Mouse (Mus musculus) liver, adult (tissue): ENCODE results near the gene Slc7a15.

ENCODE experiments used
- GATA4 ChIP-seq: IDR thresholded peaks from 2 replicates; pipeline ENCODE4 v1.6.1; 2014; ENCODE audit warnings: mild to moderate bottlenecking, low read length; ENCODE audit not compliant: insufficient replicate concordance

Slc7a15 gene

GRCm38 (mm10) chr12:8498148-8498571 is 100.7 kb downstream of the Slc7a15 start:
- TF ChIP-seq GATA4: no peak

GRCm38 (mm10) chr12:8497314-8497706 is 101.6 kb downstream of the Slc7a15 start:
- no peak for TF ChIP-seq GATA4

GRCm38 (mm10) chr12:8496679-8497313 is 102.1 kb downstream of the Slc7a15 start:
- TF ChIP-seq GATA4: no peak

- no peak for TF ChIP-seq GATA4
Observed at GRCm38 (mm10) chr12:8495881-8496678, 102.8 kb downstream of the Slc7a15 start.

- TF ChIP-seq GATA4: no peak
Observed at GRCm38 (mm10) chr12:8494675-8495074, 104.2 kb downstream of the Slc7a15 start.

GRCm38 (mm10) chr12:8493386-8493785 is 105.5 kb downstream of the Slc7a15 start:
- TF ChIP-seq GATA4: no peak

GRCm38 (mm10) chr12:8489098-8489497 is 109.8 kb downstream of the Slc7a15 start:
- no peak for TF ChIP-seq GATA4

- no peak for TF ChIP-seq GATA4
Observed at GRCm38 (mm10) chr12:8488652-8488980, 110.2 kb downstream of the Slc7a15 start.

GRCm38 (mm10) chr12:8487959-8488651 is 110.8 kb downstream of the Slc7a15 start:
- no peak for TF ChIP-seq GATA4

GRCm38 (mm10) chr12:8487281-8487680 is 111.6 kb downstream of the Slc7a15 start:
- no peak for TF ChIP-seq GATA4

- no peak for TF ChIP-seq GATA4
Observed at GRCm38 (mm10) chr12:8485247-8485646, 113.6 kb downstream of the Slc7a15 start.

GRCm38 (mm10) chr12:8482169-8482568 is 116.7 kb downstream of the Slc7a15 start:
- no peak for TF ChIP-seq GATA4
